Mouse (Mus musculus) testis, adult 2 months (tissue): ENCODE data around the gene Vps8. TPM values are rescaled to one million over a fixed set of nuclear protein-coding genes. Genes with fewer than 3 reads are reported as not detected.
A peak's percentile ranks its signal among the peaks of the same experiment; 100 is the strongest.

Experiments
- H3K27ac ChIP-seq: fragments of 200-500 bp; 2 replicates; pipeline ENCODE4 v1.5.1; 2012; ENCODE audit warnings: low read depth, low read length; ENCODE audit not compliant: control insufficient read depth, insufficient read depth
- H3K27me3 ChIP-seq: fragments of 200-500 bp; 2 replicates; pipeline ENCODE4 v1.6.1; 2012; ENCODE audit warnings: mild to moderate bottlenecking, low read length, moderate library complexity; ENCODE audit not compliant: control insufficient read depth, insufficient read depth
- H3K36me3 ChIP-seq: fragments of 200-500 bp; 2 replicates; pipeline ENCODE4 v1.6.1; 2012; ENCODE audit warnings: mild to moderate bottlenecking, low read length; ENCODE audit not compliant: control insufficient read depth, insufficient read depth
- H3K4me1 ChIP-seq: fragments of 200-500 bp; 2 replicates; pipeline ENCODE4 v1.6.1; 2012; ENCODE audit warnings: low read length; ENCODE audit not compliant: control insufficient read depth, insufficient read depth
- H3K4me3 ChIP-seq: fragments of 200-500 bp; 2 replicates; pipeline ENCODE4 v1.5.1; 2012; ENCODE audit warnings: low read depth, mild to moderate bottlenecking, low read length, moderate library complexity, mixed read lengths; ENCODE audit not compliant: control insufficient read depth
- CTCF ChIP-seq: fragments of 200-500 bp; IDR thresholded peaks from 2 replicates; pipeline ENCODE4 v1.5.1; 2012; ENCODE audit warnings: low read depth, mild to moderate bottlenecking, inconsistent platforms, low read length, moderate library complexity; ENCODE audit not compliant: control insufficient read depth, insufficient read depth, insufficient replicate concordance
- POLR2A ChIP-seq: fragments of 200-500 bp; IDR thresholded peaks from 2 replicates; pipeline ENCODE4 v1.6.1; 2012; ENCODE audit warnings: low read depth, mild to moderate bottlenecking, inconsistent platforms, low read length, moderate library complexity; ENCODE audit not compliant: control insufficient read depth
- polyA plus RNA-seq: library from polyadenylated mRNA; depleted of rRNA; stranded (reverse); fragments of >200 nt; gene quantifications from 2 replicates; pipeline ENCODE4 v1.2.3, GENCODE M21; 2012

Gene Vps8
- polyA plus RNA-seq, 1 experiment: 9.6 TPM

DNA sequence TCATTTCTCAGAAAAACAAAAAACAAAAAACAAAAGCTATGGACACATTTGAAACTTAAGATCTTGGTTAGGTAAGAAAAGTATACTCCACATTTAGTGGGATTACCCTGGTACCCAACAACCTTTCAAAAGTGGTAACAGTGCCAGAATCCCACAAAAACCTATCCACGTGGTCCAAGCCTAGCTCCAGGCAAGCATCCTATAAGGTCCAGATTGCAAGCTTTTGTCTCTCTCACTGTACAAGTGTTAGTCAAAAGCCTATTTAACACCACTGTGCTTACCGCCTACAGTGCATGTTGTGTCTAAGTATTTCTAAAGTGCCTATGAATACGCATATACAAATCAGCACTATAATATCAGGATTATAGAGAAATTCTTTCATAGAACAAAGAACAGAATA lies 227.4 kb downstream of the Vps8 start:
- Histone ChIP-seq H3K27me3 (no peaks in the 10 kb centered on the region), H3K27ac (no peak overlapping the region), H3K36me3 (no peaks in the 10 kb centered on the region)

DNA sequence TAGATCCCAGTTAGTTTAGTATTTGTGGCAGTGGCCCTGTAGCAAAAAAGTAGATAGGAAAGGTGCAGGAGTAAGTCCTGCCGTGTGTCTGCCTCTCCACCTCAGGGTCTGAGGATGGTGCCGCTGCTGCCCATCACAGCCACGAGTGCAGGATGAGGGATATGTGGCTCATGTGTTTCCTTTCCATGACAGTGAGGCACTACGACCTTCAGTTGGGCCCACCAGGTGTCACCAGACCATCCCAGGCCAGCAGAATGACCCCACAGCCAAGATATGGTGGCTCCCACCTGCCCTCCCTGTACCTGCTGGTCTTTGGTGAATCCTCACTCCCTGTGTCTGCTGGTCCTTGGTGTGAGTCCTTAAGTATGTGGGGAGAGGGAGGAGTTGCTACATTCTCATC lies 228.2 kb downstream of the Vps8 start:
- peaks cover 9% of the 10 kb centered on the region; the same call in 1 of the 2 replicates for H3K4me1 ChIP-seq
- H3K4me3 ChIP-seq: no peak overlapping the region
- H3K27ac ChIP-seq: no peak overlapping the region
- no peaks in the 10 kb centered on the region for H3K36me3 ChIP-seq
- TF ChIP-seq CTCF: no peak
- TF ChIP-seq POLR2A: no peak
- H3K27me3 ChIP-seq: no peaks in the 10 kb centered on the region

More for the DNA sequence above, 227.4 kb downstream of the Vps8 start:
- TF ChIP-seq CTCF: no peak
- no peak for TF ChIP-seq POLR2A
- Histone ChIP-seq H3K4me1 (peaks cover 9% of the 10 kb centered on the region; the same call in 1 of the 2 replicates), H3K4me3 (no peak overlapping the region)

DNA sequence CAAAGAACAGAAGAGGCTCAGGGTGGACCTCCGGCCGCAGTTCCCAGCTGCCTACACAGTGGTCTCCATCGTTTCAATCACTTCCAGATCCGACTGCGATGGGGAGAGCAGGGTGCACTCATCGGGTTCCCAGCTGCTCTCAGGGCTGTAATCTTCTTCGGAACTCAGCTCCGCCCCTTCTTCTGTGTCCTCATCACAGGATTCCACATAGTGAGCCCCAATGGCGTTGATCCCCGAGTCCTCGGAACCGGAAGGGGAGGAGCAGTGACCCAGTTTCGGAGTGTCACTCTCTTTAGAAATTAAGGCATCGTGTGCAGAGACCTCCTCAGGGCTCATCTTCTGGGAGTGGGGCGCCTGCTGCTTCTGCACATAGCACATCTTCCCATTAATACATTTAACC lies 230.2 kb downstream of the Vps8 start:
- Histone ChIP-seq H3K4me1 (peaks cover 9% of the 10 kb centered on the region; the same call in 1 of the 2 replicates), H3K36me3 (no peaks in the 10 kb centered on the region), H3K4me3 (peak overlapping the region; percentile 51), H3K27me3 (no peaks in the 10 kb centered on the region), H3K27ac (no peak overlapping the region)
- no peak for TF ChIP-seq CTCF
- 0 out of 2 replicates have a peak, but pooled peaks have one; percentile 34 for TF ChIP-seq POLR2A

DNA sequence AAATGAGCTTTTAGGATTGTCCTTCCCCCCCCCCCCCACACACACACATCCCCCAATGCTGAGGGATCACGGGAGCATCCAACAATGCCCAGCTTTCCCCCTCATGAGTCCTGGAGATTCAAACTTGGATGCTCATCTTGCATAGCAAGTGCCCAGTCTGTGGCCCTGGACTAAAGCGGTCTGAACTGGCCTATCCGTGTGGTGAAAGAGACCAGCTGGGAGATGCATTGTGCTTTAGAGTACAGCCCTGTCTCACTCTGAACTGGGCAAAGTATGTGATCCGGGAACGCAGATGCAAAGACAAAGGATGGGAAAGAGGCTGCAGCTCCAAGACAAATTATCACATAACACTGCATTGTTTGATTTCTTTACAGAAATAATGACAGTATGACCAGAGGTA lies 231.5 kb downstream of the Vps8 start:
- H3K36me3 ChIP-seq: no peaks in the 10 kb centered on the region
- no peaks in the 10 kb centered on the region for H3K27me3 ChIP-seq
- TF ChIP-seq POLR2A (no peak), CTCF (no peak)
- no peak overlapping the region for H3K27ac ChIP-seq
- H3K4me3 ChIP-seq: no peak overlapping the region
- H3K4me1 ChIP-seq: peaks cover 9% of the 10 kb centered on the region; the same call in 1 of the 2 replicates

DNA sequence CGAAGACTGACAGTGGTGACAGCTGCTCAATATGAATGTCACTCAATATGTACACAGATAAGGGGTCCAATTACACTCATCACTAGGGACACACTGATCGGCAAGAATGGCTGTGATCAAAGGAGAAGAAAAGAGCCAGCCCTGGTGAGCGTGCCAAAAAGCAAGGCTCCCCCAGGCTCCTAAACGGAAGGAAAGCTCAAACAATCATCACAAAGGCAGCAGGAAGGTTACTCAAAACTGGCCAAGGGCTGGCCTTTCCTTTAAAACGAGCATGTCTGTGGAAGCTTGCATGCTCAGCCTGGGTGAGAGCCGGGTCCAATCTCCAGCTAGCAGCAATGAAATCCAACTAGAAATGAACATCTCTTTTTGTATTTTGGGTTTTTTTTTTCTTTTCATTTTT lies 232.4 kb downstream of the Vps8 start:
- TF ChIP-seq CTCF (no peak), POLR2A (no peak)
- Histone ChIP-seq H3K36me3 (no peaks in the 10 kb centered on the region), H3K27me3 (no peaks in the 10 kb centered on the region), H3K4me3 (no peak overlapping the region), H3K4me1 (peaks cover 9% of the 10 kb centered on the region; the same call in 1 of the 2 replicates), H3K27ac (no peak overlapping the region)

DNA sequence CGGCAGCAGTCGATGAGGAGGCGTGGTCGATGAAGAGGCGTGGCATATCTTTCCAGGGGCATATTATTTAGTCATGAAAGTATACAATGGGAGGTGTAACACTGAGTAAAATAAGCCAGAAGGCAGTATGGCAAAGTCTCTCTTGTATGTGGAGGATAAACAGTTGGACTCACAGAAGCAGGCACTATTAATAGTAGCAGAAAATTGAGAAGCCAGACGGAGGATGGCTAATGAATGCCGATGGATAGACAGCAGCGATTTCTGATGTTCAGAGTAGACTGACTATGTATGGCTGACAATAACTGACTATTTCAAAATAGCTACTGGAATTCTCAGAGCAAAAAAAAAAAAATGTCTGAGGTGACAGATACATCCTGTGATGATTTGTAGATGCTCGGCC lies 233.0 kb downstream of the Vps8 start:
- peaks cover 9% of the 10 kb centered on the region; the same call in 1 of the 2 replicates for H3K4me1 ChIP-seq
- H3K36me3 ChIP-seq: no peaks in the 10 kb centered on the region
- H3K27ac ChIP-seq: no peak overlapping the region
- no peaks in the 10 kb centered on the region for H3K27me3 ChIP-seq
- no peak overlapping the region for H3K4me3 ChIP-seq
- TF ChIP-seq POLR2A: no peak
- TF ChIP-seq CTCF: no peak

DNA sequence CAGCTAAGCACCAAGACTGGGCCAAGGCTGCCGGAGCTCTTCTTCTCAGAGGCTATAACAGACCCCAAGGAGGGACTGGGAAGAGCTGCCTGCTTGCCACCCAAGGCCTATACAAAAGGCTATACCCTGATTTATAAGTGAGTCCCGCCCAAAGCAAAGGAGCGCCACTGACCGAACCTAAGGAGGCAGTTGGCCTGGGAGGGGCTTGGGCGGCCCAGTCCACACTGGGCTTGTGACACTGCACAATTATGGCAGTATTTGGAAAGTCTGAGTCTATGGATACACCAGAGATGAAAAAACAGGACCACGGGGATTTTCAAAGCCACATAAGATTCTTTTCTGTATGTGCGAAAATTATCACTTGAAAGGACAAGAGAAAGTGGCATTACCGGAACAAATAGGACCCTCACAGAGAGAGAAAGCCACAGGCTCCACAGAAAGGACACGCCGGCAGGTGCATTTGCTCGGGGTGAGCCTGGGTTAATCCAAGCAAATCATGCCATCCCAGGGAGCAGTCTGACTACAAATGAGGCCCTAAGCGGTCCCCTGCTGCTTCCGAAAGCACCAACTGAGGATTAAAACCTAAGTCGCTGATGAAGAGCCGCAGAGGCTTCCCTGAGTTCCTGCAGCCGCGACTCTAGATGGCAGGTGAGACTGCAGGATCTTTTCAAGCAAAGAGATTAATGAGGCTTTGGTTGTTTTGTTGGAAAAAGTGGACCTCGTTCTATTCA lies 241.9 kb downstream of the Vps8 start:
- no peak overlapping the region for H3K4me3 ChIP-seq
- no peaks in the 10 kb centered on the region for H3K36me3 ChIP-seq
- no peaks in the 10 kb centered on the region for H3K27me3 ChIP-seq
- H3K27ac ChIP-seq: no peak overlapping the region
- TF ChIP-seq CTCF (no peak), POLR2A (no peak)
- H3K4me1 ChIP-seq: no peaks in the 10 kb centered on the region
